In the genomic region with DNA sequence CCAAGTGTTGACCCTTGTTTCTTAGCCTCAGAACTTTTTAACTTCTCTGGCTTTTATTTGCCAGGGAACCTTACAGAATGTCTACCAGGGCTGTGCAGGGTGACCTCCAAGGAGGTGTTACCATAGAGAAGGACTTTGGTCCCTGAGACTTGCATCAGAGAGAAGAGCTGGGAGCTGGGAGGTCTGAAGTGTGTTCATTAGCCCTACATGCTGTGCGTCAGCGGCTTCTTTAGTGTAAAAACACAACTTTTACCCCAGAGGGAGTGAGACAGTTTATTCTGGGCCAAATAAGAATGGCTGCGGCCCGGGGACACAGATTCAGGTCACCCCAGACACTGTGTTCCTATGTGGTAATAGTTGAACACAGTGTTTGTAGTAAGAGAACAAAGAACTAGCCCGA, we compare ENCODE assay signal across 21 mouse cellular contexts.
A peak's percentile ranks its signal among the peaks of the same experiment; 100 is the strongest.
DNase-seq lines count a peak whose midpoint lies in the region; ATAC-seq and TF ChIP-seq lines count a peak whose summit lies in the region.
"Had no signal": no experiment of that assay in that cellular context is flagged by ENCODE, and none has a peak within 500 bp of the region (broad histone marks: within the 10 kb centered on the region; RNA-seq: fewer than 3 reads in every experiment).

No protein-coding gene starts in this region.

- no peak for DNase-seq in forebrain, embryonic 10.5 days (ENCODE audit: extremely low spot score, low spot score)
- DNase-seq in forebrain, postnatal 0 days: no peak
- DNase-seq in thymus, postnatal 4 days: peak; percentile 7
- no peak for DNase-seq in thymus, postnatal 0 days (ENCODE audit: low spot score)
- no peak for DNase-seq in left cerebral cortex, postnatal 36 days (ENCODE audit: low spot score in 2 of 2)
- no peak for DNase-seq in heart, adult 2 months
- DNase-seq: adrenal gland, postnatal 36 days; cerebellum, adult 9-10 months; heart, postnatal 10 days; layer of hippocampus, postnatal 36 days; liver; retina, postnatal 1 day; right cerebral cortex, postnatal 4 days; thymus, postnatal 36 days had no signal

- WGBS in forebrain, embryonic 10.5 days: 89% methylated on average over 5 of the region's 5 CpGs
- 83% methylated on average over 5 of the region's 5 CpGs for WGBS in forebrain, postnatal 0 days
- 82% methylated on average over 5 of the region's 5 CpGs for WGBS in kidney, embryonic 15.5 days
- WGBS in heart, adult 2 months: 94% methylated on average over 5 of the region's 5 CpGs

- no peak for TF ChIP-seq POLR2A in heart, adult 2 months (IDR thresholded peaks at IDR 0.05; ENCODE audit: insufficient read depth, low read depth, low read length)

- H3K4me1 ChIP-seq in forebrain, embryonic 10.5 days: peaks cover 6% of the 10 kb centered on the region
- no peaks in the 10 kb centered on the region for H3K4me1 ChIP-seq in forebrain, postnatal 0 days (ENCODE audit: insufficient read depth)
- peaks cover 23% of the 10 kb centered on the region for H3K4me1 ChIP-seq in kidney, embryonic 15.5 days
- peaks cover 4% of the 10 kb centered on the region for H3K4me1 ChIP-seq in heart, adult 2 months (ENCODE audit: control insufficient read depth, insufficient read depth, low read length)

- ATAC-seq in forebrain, postnatal 0 days: no peak
- peak; percentile 79; the same call in 1 of the 2 replicates for ATAC-seq in kidney, embryonic 15.5 days (replicated peaks; ENCODE audit: low FRiP score)
- ATAC-seq in erythroblast, adult 5-6 weeks (replicated peaks; ENCODE audit: low FRiP score, poor library complexity, severe bottlenecking): no peak
- ATAC-seq: forebrain, embryonic 16.5 days; midbrain, embryonic 13.5 days had no signal

- H3K27me3 ChIP-seq in forebrain, embryonic 10.5 days (ENCODE audit: poor library complexity, severe bottlenecking): no peaks in the 10 kb centered on the region
- H3K27me3 ChIP-seq in forebrain, postnatal 0 days (ENCODE audit: insufficient read depth, low read length): no peaks in the 10 kb centered on the region
- no peaks in the 10 kb centered on the region for H3K27me3 ChIP-seq in kidney, embryonic 15.5 days
- no peaks in the 10 kb centered on the region for H3K27me3 ChIP-seq in heart, adult 2 months (ENCODE audit: control insufficient read depth, insufficient read depth, low read length)
- H3K27me3 ChIP-seq: embryonic facial prominence, embryonic 15.5 days; hindbrain, embryonic 15.5 days; lung, embryonic 15.5 days; midbrain, embryonic 13.5 days had no signal

- no peak overlapping the region for H3K4me3 ChIP-seq in forebrain, embryonic 10.5 days
- H3K4me3 ChIP-seq in forebrain, postnatal 0 days (ENCODE audit: low read depth, low read length): no peak overlapping the region
- H3K4me3 ChIP-seq in kidney, embryonic 15.5 days (replicated peaks): no peak overlapping the region
- no peak overlapping the region for H3K4me3 ChIP-seq in heart, adult 2 months
- H3K4me3 ChIP-seq: embryonic facial prominence, embryonic 15.5 days; hindbrain, embryonic 15.5 days; lung, embryonic 15.5 days; midbrain, embryonic 13.5 days had no signal

- no peak overlapping the region for H3K4me2 ChIP-seq in forebrain, postnatal 0 days (ENCODE audit: low read depth)
- H3K4me2 ChIP-seq in kidney, embryonic 15.5 days: no peak overlapping the region
- H3K4me2 ChIP-seq: embryonic facial prominence, embryonic 15.5 days; hindbrain, embryonic 15.5 days; lung, embryonic 15.5 days; midbrain, embryonic 13.5 days had no signal

- TF ChIP-seq CTCF in forebrain, postnatal 0 days (IDR thresholded peaks at IDR 0.05; ENCODE audit: low read depth): no peak
- TF ChIP-seq CTCF in heart, adult 2 months (IDR thresholded peaks at IDR 0.05): no peak

- TF ChIP-seq EP300 in heart, adult 2 months (IDR thresholded peaks at IDR 0.05; ENCODE audit: insufficient read depth, low read depth, low read length): no peak

- intact Hi-C loops in left cerebral cortex, postnatal 36 days (cut with DNase I): no loop called here
- intact Hi-C loops in heart, adult 2 months (cut with DNase I): no loop called here

- no peaks in the 10 kb centered on the region for H3K79me2 ChIP-seq in heart, adult 2 months (replicated peaks; ENCODE audit: control insufficient read depth, insufficient read depth, low read length)

- H3K9me3 ChIP-seq in forebrain, embryonic 10.5 days: no peaks in the 10 kb centered on the region
- no peaks in the 10 kb centered on the region for H3K9me3 ChIP-seq in forebrain, postnatal 0 days (ENCODE audit: low read length)
- no peaks in the 10 kb centered on the region for H3K9me3 ChIP-seq in kidney, embryonic 15.5 days (replicated peaks)
- H3K9me3 ChIP-seq: embryonic facial prominence, embryonic 15.5 days; hindbrain, embryonic 15.5 days; lung, embryonic 15.5 days; midbrain, embryonic 13.5 days had no signal

- H3K36me3 ChIP-seq in forebrain, embryonic 10.5 days (replicated peaks): peaks cover 5% of the 10 kb centered on the region; the same call in 1 of the 2 replicates
- H3K36me3 ChIP-seq in forebrain, postnatal 0 days (ENCODE audit: insufficient read depth): no peaks in the 10 kb centered on the region
- no peaks in the 10 kb centered on the region for H3K36me3 ChIP-seq in kidney, embryonic 15.5 days
- H3K36me3 ChIP-seq in heart, adult 2 months (ENCODE audit: control insufficient read depth, insufficient read depth, low read length): no peaks in the 10 kb centered on the region
- H3K36me3 ChIP-seq: embryonic facial prominence, embryonic 15.5 days; hindbrain, embryonic 15.5 days; lung, embryonic 15.5 days; midbrain, embryonic 13.5 days had no signal

- no peak overlapping the region for H3K9ac ChIP-seq in forebrain, postnatal 0 days
- no peak overlapping the region for H3K9ac ChIP-seq in kidney, embryonic 15.5 days
- no peak overlapping the region for H3K9ac ChIP-seq in heart, adult 2 months (ENCODE audit: low read depth, low read length)
- H3K9ac ChIP-seq: embryonic facial prominence, embryonic 15.5 days; hindbrain, embryonic 15.5 days; lung, embryonic 15.5 days; midbrain, embryonic 13.5 days had no signal

- peak overlapping the region; percentile 48; the same call in 1 of the 2 replicates for H3K27ac ChIP-seq in forebrain, embryonic 10.5 days
- no peak overlapping the region for H3K27ac ChIP-seq in forebrain, postnatal 0 days (ENCODE audit: low read depth, low read length)
- H3K27ac ChIP-seq in kidney, embryonic 15.5 days: peak overlapping the region; percentile 29
- H3K27ac ChIP-seq in heart, adult 2 months: no peak overlapping the region
- H3K27ac ChIP-seq: embryonic facial prominence, embryonic 15.5 days; hindbrain, embryonic 15.5 days; lung, embryonic 15.5 days; midbrain, embryonic 13.5 days had no signal

Comparison
In these comparisons a context has a peak if more than half of its experiments do, and no peak if none do; other contexts are left out.
1. H3K27ac ChIP-seq: peak in forebrain, embryonic 10.5 days (single experiment) and kidney, embryonic 15.5 days (single experiment); none in forebrain, postnatal 0 days (single experiment) and heart, adult 2 months (single experiment).